Mouse (Mus musculus) right cerebral cortex, adult 18-20 months (tissue): ENCODE measurements around the gene Efna2.
"Not testable (repeated sequence)": the region's sequence is repeated elsewhere in the genome, so short reads cannot be mapped to it uniquely, and the experiment has no call there.

Experiments used
- DNase-seq: peaks from one replicate; pipeline ENCODE4 v3.0.0; 2022; ENCODE audit warnings: mixed read lengths

Efna2 gene

DNA sequence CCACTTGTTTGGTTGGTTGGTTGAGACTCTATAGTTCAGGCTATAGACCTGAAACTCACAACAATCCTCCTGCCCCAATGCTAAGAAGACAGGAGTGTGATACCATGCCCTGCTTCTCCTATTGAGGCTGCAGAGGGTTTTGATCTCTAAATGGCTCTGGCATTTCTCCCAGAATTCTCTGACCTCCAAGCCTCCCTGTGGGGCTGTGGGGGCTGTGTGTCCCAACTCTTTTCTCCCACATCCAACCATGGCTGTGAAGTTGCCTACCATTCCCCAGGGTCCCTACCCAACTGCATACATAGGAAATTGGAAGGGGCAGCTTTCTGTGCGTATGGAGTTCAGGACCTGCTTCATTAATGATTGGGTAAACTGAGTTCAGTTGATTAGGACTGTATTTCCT, 16.9 kb downstream of the Efna2 start:
- no peak for DNase-seq

DNA sequence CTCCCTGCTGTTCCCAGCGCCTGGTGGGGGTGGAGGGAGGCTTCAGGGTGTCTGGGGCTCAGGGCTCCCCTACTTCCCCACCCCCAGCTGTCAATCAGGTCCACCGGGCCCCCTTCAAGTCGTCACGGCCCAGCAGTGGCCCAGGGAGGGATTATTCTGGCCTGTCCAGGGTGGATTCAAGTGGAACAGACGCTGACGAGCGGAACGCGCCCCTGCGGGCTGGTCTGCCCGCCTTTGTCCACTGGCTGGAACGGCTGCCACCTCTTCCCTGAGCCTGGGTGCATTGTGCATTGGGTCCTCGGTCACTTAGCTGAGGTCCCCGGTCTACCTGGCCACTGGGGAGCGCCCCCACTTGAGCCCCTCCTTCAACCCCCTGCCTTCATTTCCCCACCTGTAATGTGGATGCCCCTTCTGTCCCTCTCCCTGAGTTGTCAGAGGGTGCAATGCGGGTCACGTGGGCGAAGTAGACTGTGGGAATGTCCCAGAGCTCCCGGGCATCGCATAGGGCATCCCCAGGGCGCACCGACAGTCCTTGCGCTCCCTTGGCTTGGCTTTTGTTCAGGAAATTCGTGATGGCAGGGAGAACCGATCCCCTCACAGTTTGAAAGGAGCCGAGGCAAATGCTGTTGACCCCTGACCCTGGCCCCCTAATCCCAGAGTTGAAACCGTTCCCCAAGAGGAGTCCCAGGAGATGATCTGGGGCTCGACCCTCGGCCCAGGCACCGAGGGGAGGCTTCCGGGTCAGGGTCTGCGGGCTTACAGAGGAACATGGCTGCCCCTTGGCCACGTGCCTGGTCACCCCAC, 17.7 kb downstream of the Efna2 start:
- DNase-seq = no peak

- peak; percentile 83 for DNase-seq
Observed at GRCm38 (mm10) chr10:80199440-80200008, 20.2 kb downstream of the Efna2 start.

DNA sequence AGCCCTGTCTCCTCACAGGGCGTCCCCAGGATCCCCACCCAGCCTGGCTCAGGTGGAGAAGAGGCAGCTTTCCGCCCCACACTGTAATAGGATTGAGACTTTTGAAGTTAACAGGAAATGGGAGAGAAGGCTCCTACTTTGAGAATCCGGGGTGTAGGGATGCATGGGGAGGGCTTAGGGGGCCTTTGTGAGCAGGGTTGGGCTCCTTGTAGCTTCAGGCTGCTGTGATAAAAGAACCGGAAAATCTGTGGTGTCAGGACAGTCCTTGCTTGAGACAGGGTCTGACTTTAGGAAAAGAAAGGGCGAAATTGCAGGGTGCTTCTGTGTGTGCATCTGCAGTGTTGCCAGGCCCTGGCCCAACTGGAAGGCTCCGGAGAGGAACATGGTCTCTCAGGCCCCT, 21.2 kb downstream of the Efna2 start:
- DNase-seq = no peak

DNA sequence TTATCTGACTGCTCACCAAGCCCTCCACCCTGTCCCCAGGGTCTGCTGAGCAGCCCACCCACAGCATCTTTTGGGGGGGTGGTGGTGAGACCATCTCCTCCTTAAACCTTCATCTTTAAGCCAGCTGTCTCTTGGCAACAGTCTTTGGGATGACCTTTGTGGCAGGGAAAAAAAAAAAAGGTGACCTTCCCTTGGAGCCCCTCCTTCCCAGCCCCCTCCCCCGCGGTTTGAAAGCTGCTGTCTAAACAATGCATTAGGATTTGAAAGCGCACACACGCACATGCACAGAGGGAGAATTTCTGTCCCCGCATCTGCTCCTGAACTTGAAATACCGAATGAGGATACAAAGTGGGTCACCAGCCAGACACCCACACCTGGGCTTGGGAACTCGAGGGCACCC, 24.8 kb downstream of the Efna2 start:
- DNase-seq = no peak

GRCm38 (mm10) chr10:80207201-80207600, 27.9 kb downstream of the Efna2 start:
- no peak for DNase-seq

DNA sequence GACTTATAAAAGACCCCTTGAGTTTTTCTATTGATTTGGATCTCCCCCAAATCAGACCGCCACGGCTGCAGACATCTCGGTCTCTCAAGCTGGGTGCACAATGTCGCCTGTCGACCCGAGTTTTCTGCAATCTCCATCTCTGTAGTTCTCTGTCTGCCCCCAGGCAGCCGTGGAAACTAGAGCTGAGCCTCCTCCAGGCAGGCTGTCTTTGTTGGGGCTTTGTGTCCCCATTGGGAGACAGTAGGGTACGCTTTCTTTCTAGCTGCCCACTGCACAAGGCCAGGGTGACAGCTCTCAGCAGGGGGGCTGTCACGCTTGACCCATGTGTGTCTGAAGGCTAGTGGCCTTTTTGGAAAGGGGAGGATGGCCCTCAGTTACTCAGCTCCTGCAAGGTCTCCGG, 28.4 kb downstream of the Efna2 start:
- no peak for DNase-seq

DNA sequence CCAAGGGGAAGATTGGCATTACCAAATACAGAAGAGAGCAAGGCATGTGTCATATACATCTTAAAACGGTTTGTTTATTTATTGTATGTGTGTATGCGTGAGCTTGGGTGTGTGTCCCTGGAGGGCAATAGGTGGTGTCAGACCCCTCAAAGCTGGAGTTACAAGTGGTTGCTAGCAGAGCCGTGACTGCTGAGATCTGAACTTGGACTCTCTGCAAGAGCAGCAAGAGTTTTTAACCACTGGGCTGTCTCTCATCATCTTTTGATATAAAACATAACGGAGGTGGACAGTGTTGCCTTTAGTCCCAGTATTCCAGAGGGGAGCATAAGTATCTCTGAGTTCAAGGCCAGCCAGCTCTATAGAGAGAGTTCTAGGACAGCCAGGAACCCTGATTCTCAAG, 29.0 kb downstream of the Efna2 start:
- DNase-seq = no peak

DNA sequence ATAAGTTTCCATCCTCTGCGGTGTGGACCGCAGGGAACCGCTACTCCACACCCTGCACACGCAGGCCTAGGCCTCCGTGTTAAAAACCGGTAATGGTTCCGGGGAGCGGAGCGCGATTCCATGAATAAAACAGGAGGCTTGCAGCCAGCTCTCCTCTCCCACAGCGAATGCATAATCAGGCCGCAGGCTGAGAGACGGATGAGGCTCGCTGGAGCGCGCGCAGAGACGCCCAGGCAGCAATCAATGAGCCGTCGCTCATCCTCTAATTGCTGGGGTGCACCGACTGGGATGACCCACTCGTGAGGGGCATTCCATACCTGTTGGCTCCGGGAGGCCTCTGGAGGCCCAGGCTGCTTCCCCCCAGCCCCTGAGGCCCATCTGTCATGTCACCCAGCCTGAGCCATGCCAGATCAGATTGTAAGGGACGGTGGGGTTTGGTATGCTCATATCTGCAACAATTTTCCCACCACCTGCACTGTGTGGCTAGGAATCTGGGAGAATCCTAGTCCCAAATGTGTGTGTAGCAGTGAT, 29.6 kb downstream of the Efna2 start:
- peak; percentile 50 for DNase-seq

GRCm38 (mm10) chr10:80211547-80212103, 32.3 kb downstream of the Efna2 start:
- not testable (repeated sequence) for DNase-seq

GRCm38 (mm10) chr10:80215048-80215772, 35.9 kb downstream of the Efna2 start:
- no peak for DNase-seq

- no peak for DNase-seq
Observed at GRCm38 (mm10) chr10:80220676-80221075, 41.4 kb downstream of the Efna2 start.

- DNase-seq = not testable (repeated sequence)
Observed at GRCm38 (mm10) chr10:80223137-80223536, 43.9 kb downstream of the Efna2 start.

DNA sequence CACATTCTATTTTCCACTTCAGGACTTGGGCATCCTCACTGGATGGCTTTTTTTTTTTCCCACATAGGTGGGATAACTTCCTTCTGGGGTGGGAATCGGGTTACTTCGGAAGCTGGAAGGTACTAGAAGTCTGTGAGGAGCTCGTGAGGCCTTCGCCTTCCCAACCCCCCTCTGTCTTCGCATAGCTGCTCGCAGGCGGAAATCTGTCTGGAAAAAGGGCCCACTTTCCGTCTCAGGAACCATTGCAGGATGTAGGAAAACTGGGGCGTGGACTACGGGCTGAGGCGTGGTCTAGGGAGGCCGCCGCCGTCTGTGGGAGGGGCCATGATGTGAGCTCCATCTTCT, 46.8 kb downstream of the Efna2 start:
- no peak for DNase-seq

DNA sequence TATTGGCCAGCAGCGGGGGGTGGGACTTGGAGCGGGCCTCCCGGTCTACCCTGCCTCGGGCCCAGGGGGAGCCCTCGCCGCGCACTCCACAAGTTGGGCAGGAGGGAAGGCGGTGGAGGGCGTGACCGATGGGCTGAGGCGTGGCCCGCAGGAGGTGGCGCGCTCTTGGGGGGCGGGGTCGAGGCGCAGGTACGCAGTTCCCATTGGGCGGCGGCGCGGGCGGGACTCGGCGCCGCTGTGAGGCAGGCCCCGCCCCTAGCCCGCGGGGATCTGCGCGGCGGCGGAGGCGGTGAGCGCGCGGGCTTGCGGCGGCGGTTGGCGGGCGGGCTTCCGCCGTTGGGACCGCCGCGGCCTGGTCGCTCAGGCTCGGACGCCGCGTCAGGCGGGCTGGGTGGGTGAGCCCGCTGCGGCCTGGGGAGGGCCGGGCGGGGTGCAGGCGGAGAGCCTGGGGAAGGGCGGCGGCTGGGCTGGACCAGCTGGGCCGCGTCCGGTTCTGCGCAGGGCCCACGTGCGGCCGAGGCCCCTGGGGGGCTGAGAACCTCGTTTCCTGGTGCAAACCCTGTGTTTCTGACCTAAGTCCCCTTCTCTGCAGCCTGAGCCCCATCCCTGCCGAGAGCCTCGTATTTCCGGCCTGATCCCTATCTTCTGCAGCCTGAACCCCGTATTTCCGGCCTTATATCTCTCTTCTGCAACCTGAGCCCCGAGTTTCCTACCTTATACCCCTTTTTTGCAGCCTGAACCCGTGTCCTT, 47.3 kb downstream of the Efna2 start, which contains the start of gene Mum1:
Mum1 (plus strand) TSS at position 19 of the 750 bp plus-strand sequence.
- peak; percentile 100 for DNase-seq

GRCm38 (mm10) chr10:80227166-80227539, 47.9 kb downstream of the Efna2 start:
- DNase-seq = no peak

GRCm38 (mm10) chr10:80227877-80228775, 48.8 kb downstream of the Efna2 start:
- DNase-seq = no peak

- DNase-seq = no peak
Observed at GRCm38 (mm10) chr10:80236145-80236825, 57.0 kb downstream of the Efna2 start.

GRCm38 (mm10) chr10:80237020-80237419, 57.7 kb downstream of the Efna2 start:
- no peak for DNase-seq

GRCm38 (mm10) chr10:80238306-80238705, 59.0 kb downstream of the Efna2 start:
- no peak for DNase-seq
